Mouse (Mus musculus): ENCODE results near the gene Bmp5.

The Bmp5 gene

GRCm38 (mm10) chr9:75839450-75839849 lies 64.3 kb downstream of the Bmp5 start:
- in situ Hi-C loops (cut with MboI, MseI): no loop called here

- in situ Hi-C loops (cut with MboI, MseI): no loop called here
Observed at GRCm38 (mm10) chr9:75840841-75841240, 65.7 kb downstream of the Bmp5 start.

- in situ Hi-C loops (cut with MboI, MseI): no loop called here
Observed at GRCm38 (mm10) chr9:75846010-75846409, 70.8 kb downstream of the Bmp5 start.

- in situ Hi-C loops (cut with MboI, MseI): no loop called here
Observed at GRCm38 (mm10) chr9:75850670-75851228, 75.6 kb downstream of the Bmp5 start.

DNA sequence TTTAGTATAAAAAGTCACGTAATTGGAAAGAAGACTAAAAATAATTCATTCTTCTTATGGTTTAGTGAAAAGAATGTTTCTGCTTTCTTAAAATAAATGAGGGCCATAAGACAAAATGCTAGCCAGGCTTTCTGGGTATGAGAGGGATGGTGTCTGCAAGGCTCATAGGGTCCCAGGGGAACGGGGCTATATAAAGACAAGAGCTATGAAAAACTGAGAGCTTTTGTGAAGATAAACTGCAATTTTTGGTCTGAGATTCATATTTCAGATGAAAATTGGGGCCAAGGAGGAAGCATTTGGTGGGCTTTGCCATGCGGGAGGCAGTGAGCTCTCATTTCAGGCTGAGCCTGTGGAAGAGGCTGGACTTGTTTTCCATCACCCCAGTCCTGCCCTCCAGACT lies 83.0 kb downstream of the Bmp5 start:
- in situ Hi-C loops (cut with MboI, MseI): no loop called here

DNA sequence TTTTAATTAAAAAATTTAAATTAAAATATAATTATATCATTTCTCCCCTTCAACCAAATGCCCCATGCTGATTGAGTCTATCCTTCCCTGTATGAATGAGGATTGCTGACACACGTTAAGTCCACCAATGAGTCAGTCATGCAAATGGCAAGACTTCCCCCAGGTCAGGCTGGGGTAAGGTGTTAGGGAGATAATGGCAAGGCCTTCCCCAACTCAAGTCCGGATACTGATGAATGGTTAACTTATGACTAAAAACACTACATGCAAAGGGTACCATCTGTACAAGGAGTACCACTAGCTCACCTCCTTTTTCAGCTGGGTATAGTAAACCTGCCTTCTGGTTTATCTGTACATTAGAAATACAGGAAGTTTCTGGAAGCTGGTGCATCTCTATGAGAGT lies 83.8 kb downstream of the Bmp5 start:
- in situ Hi-C loops (cut with MboI, MseI): no loop called here

- in situ Hi-C loops (cut with MboI, MseI): no loop called here
Observed at GRCm38 (mm10) chr9:75870332-75871177, 95.4 kb downstream of the Bmp5 start.

GRCm38 (mm10) chr9:75876333-75876732 lies 101.2 kb downstream of the Bmp5 start:
- in situ Hi-C loops (cut with MboI, MseI): no loop called here

- in situ Hi-C loops (cut with MboI, MseI): no loop called here
Observed at GRCm38 (mm10) chr9:75883481-75884190, 108.5 kb downstream of the Bmp5 start.

GRCm38 (mm10) chr9:75886801-75887544 lies 111.8 kb downstream of the Bmp5 start:
- in situ Hi-C loops (cut with MboI, MseI): no loop called here

GRCm38 (mm10) chr9:75896918-75897317 lies 121.8 kb downstream of the Bmp5 start:
- in situ Hi-C loops (cut with MboI, MseI): loop anchor here (10.0 kb wide), 1 partner anchor 1082 kb away; no protein-coding TSS in a partner anchor

DNA sequence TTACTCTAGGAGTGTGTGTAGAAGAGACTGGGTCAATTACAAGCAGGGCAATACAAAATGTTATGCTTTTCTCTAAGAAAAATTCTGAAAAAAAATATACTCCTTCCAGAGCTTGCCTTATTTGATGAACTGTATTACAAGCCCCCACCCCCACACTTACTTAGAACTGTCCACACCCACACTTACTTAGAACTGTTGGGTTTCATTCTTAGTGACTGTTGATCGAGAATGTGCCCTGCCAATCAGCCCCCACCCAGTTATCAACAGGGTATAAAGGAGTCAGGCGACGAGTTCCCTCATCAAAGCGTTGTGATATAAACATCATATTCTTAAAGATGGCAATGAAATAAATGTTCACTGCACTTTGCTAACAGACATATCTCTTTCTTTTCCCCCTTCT lies 122.9 kb downstream of the Bmp5 start:
- in situ Hi-C loops (cut with MboI, MseI): loop anchor here (10.0 kb wide), 1 partner anchor 1083 kb away; no protein-coding TSS in a partner anchor

DNA sequence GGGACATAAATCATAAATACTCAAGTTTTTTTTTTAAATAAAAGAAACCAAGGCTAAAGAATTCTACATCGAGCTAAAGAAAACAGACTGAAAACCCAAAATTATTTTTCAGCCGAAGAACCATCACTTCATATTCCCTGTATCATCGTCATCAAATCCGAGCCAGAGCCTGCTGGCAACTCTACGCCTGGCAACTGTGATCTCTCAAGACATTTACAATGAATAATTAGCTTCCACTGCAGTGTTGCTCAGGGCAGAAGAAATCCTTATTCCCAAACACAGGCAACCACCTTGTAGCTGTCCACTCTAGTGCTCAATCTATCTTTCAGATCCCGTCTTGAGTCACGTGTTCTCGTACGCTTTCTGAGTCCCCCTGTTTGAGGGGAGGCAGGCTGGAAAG lies 126.1 kb downstream of the Bmp5 start:
- in situ Hi-C loops (cut with MboI, MseI): no loop called here

- in situ Hi-C loops (cut with MboI, MseI): no loop called here
Observed at GRCm38 (mm10) chr9:75905497-75905896, 130.3 kb downstream of the Bmp5 start.

DNA sequence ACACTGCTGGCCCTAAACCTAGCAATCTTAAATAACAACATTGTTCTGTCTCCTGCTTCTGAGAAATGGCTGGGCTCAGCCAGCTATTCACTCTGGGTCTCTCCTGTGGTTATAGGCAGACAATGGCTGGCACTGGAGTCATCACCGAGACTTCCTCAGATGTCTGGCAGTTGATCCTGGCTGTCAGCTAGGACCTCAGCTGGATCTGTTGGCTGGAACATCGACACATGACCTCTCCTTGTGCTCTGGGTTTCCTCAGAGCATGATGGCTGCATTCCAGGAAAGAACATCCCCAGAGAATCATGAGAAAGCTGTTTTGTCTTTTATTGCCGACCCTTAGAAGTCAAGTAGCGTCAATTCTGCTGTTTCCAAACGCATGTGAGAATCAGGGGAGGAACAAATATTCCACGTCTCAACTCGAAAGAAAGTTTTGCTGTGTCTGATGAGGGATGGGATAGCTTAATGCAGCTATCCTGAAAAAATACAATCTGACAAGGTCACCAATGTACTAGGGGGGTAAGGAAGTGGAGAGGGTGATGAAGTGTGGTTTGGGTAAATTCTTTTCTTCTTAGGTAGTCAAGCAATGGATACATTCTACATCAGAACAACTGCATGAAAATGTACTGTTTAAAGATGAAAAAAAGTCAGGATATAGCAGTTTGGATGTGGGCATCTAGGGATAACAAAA lies 135.1 kb downstream of the Bmp5 start:
- in situ Hi-C loops (cut with MboI, MseI): no loop called here

GRCm38 (mm10) chr9:75911542-75911941 lies 136.4 kb downstream of the Bmp5 start:
- in situ Hi-C loops (cut with MboI, MseI): no loop called here

DNA sequence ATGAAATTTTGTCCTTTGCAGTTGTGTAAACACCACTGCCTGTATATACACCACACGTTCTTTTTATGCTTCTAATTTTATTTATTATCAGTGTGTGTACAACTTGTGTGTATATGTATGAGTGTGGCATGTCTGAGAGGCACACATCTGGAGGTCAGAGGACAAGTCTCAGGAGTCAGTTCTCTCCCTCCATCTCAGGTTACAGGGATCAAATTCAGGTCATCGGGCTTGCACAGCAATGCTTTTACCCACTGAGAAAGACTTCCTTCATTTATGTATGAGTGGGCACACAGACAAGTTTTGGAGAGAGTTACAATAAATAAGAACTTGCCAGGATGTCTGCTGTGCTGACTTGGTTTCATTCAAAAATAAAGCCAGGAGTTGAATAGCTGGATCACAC lies 140.9 kb downstream of the Bmp5 start:
- in situ Hi-C loops (cut with MboI, MseI): no loop called here

DNA sequence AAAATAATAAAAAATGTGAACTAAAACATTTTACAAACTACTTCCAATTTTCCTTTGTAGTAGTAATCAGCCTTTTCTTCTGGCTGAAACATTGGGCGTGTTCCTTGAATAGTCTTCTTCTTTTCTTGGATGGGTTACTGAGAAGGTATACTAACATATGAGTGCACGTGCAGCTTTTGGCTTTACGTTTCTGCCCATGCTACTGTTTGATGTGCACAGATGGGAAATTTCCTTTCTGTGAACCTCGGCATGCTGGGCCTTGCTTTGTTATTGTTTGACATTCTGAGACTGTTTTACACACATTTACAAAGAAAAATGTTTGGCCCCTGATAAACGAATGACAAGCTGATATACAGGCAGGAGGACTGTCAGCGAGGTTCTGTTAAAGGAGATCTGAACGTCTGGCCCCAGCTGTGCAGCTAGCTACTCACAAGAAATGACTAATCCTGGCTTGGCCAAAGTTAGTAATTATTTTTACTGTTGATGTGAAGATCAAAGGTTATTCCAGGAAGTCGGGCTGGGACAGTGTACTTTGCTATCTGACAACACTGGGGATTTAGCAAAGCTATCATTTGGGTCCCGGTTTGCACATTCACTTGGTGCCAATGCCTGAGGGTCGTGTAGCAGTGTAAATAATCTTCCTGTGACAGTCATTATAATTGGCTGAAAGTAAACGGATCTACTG lies 152.2 kb downstream of the Bmp5 start:
- in situ Hi-C loops (cut with MboI, MseI): no loop called here

DNA sequence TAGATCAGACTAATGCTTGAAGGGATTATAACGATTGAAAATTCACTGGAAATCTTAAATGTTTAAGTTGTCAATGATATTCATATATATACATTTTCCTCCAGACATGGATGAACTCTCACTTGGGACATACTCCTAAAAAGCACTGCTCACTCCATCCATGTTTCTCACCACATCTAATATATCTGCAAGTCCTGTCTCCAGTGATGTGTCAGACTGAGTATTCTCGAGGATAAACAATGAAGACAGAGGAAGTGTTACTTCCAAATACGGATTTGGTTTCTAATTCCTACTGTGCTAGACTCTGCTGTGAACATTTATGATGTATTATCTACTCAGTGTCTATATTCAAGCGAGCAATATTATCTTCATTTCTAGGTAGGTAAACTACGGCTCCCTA lies 152.9 kb downstream of the Bmp5 start:
- in situ Hi-C loops (cut with MboI, MseI): no loop called here

DNA sequence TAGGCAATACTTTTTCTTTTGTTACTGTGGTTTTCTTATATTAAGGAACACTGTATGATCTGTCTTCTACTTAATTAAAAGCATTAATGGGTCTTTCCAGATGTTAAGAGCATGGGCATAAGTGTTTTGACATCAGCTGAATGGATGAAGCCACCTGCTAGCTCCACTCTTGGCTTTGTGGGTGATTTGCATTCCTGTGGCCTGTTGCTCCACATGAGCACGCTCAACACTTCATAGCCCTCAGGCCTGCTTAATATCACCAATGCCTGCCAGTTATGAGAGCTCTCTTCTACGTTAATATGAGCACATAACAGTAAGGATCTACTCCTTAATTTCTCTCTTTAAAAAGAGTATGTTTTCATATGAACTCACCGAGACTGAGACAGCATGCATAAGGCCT lies 169.5 kb downstream of the Bmp5 start:
- in situ Hi-C loops (cut with MboI, MseI): no loop called here
